Comparison of ENCODE assay signal across 10 mouse cellular contexts in genomic region chr5:111957698-111958097, GRCm38 (mm10).
DNase-seq lines count a peak whose midpoint lies in the region; ATAC-seq and TF ChIP-seq lines count a peak whose summit lies in the region.
"Had no signal": no experiment of that assay in that cellular context is flagged by ENCODE, and none has a peak within 500 bp of the region (broad histone marks: within the 10 kb centered on the region; RNA-seq: fewer than 3 reads in every experiment).

No protein-coding gene starts in this region.

- H3K9ac ChIP-seq in stomach, embryonic 16.5 days (ENCODE audit: low read length): no peak overlapping the region
- H3K9ac ChIP-seq in stomach, postnatal 0 days (ENCODE audit: low read length): no peak overlapping the region
- H3K9ac ChIP-seq in lung, postnatal 0 days (replicated peaks; ENCODE audit: low read depth): no peak overlapping the region

- H3K4me1 ChIP-seq in cerebellum, adult 2 months (ENCODE audit: control insufficient read depth, insufficient read depth, low read length): peaks cover 4% of the 10 kb centered on the region
- H3K4me1 ChIP-seq in stomach, embryonic 16.5 days (ENCODE audit: control insufficient read depth, insufficient read depth, low read length): no peaks in the 10 kb centered on the region
- no peaks in the 10 kb centered on the region for H3K4me1 ChIP-seq in stomach, postnatal 0 days (replicated peaks; ENCODE audit: control insufficient read depth, insufficient read depth)
- H3K4me1 ChIP-seq in lung, postnatal 0 days (ENCODE audit: insufficient read depth, low read depth, low read length): no peaks in the 10 kb centered on the region

- no peak for TF ChIP-seq EP300 in stomach, postnatal 0 days (optimal IDR thresholded peaks at IDR 0.05)
- no peak for TF ChIP-seq EP300 in lung, postnatal 0 days (IDR thresholded peaks at IDR 0.05)

- no peak for TF ChIP-seq CTCF in cerebellum, adult 2 months (IDR thresholded peaks at IDR 0.05; ENCODE audit: borderline replicate concordance, insufficient read depth, low read depth, low read length)
- TF ChIP-seq CTCF in stomach, postnatal 0 days (IDR thresholded peaks at IDR 0.05; ENCODE audit: low read depth): no peak
- no peak for TF ChIP-seq CTCF in lung, postnatal 0 days (IDR thresholded peaks at IDR 0.05)

- H3K9me3 ChIP-seq in stomach, embryonic 16.5 days (replicated peaks; ENCODE audit: control insufficient read depth, low read length): no peaks in the 10 kb centered on the region
- H3K9me3 ChIP-seq in stomach, postnatal 0 days (ENCODE audit: control insufficient read depth, low read length): no peaks in the 10 kb centered on the region
- no peaks in the 10 kb centered on the region for H3K9me3 ChIP-seq in lung, postnatal 0 days (ENCODE audit: low read length)

- no peak for TF ChIP-seq POLR2A in cerebellum, adult 2 months (IDR thresholded peaks at IDR 0.05; ENCODE audit: borderline replicate concordance, insufficient read depth, low read length)

- DNase-seq in cerebellum, adult 2 months: no peak
- no peak for DNase-seq in cerebellum, postnatal 14 days
- DNase-seq in stomach, postnatal 0 days (ENCODE audit: low spot score): no peak
- peak; percentile 37 for DNase-seq in lung, postnatal 0 days (ENCODE audit: low spot score)
- peak; percentile 58 for DNase-seq in retina, postnatal 1 day
- DNase-seq in testis, postnatal 10 days (ENCODE audit: low spot score): no peak
- DNase-seq in left cerebral cortex, adult 18-20 months (ENCODE audit: low spot score in 2 of 2): no peak
- DNase-seq: liver had no signal

- no peaks in the 10 kb centered on the region for H3K27me3 ChIP-seq in cerebellum, adult 2 months (ENCODE audit: control insufficient read depth, insufficient read depth, low read length)
- H3K27me3 ChIP-seq in stomach, embryonic 16.5 days (ENCODE audit: control insufficient read depth, insufficient read depth, low read length): no peaks in the 10 kb centered on the region
- no peaks in the 10 kb centered on the region for H3K27me3 ChIP-seq in stomach, postnatal 0 days (ENCODE audit: control insufficient read depth, insufficient read depth, low read length)
- H3K27me3 ChIP-seq in lung, postnatal 0 days (replicated peaks; ENCODE audit: insufficient read depth, low read length): no peaks in the 10 kb centered on the region

- peak overlapping the region; percentile 23 for H3K4me3 ChIP-seq in cerebellum, adult 2 months (replicated peaks; ENCODE audit: insufficient read depth, low read depth, low read length)
- H3K4me3 ChIP-seq in stomach, embryonic 16.5 days (replicated peaks; ENCODE audit: low read length): 0 out of 2 replicates have a peak overlapping the region, but pooled peaks have one; percentile 4
- H3K4me3 ChIP-seq in stomach, postnatal 0 days (ENCODE audit: low read depth, low read length): no peak overlapping the region
- no peak overlapping the region for H3K4me3 ChIP-seq in lung, postnatal 0 days (ENCODE audit: low read depth, low read length)

- no peak for ATAC-seq in stomach, embryonic 16.5 days (ENCODE audit: insufficient read depth, low FRiP score)
- no peak for ATAC-seq in stomach, postnatal 0 days (ENCODE audit: low FRiP score, low TSS enrichment)
- ATAC-seq in lung, postnatal 0 days: no peak; the same call in 1 of the 2 replicates
- ATAC-seq: Patski had no signal

- H3K4me2 ChIP-seq in stomach, embryonic 16.5 days (ENCODE audit: low read depth, low read length): no peak overlapping the region
- no peak overlapping the region for H3K4me2 ChIP-seq in stomach, postnatal 0 days (replicated peaks; ENCODE audit: low read depth)
- H3K4me2 ChIP-seq in lung, postnatal 0 days (replicated peaks; ENCODE audit: low read depth, low read length): 0 out of 2 replicates have a peak overlapping the region, but pooled peaks have one; percentile 11

- 8% methylated on average over 28 of the region's 28 CpGs for WGBS in cerebellum, adult 2 months
- 64% methylated on average over 28 of the region's 28 CpGs for WGBS in stomach, embryonic 16.5 days
- WGBS in stomach, postnatal 0 days: 70% methylated on average over 28 of the region's 28 CpGs
- 49% methylated on average over 28 of the region's 28 CpGs for WGBS in lung, postnatal 0 days

- no peaks in the 10 kb centered on the region for H3K36me3 ChIP-seq in stomach, embryonic 16.5 days (ENCODE audit: control insufficient read depth, insufficient read depth, low read length)
- H3K36me3 ChIP-seq in stomach, postnatal 0 days (ENCODE audit: control insufficient read depth, insufficient read depth, low read length): no peaks in the 10 kb centered on the region
- H3K36me3 ChIP-seq in lung, postnatal 0 days (ENCODE audit: insufficient read depth, low read length): no peaks in the 10 kb centered on the region

- no peak overlapping the region for H3K27ac ChIP-seq in cerebellum, adult 2 months (ENCODE audit: insufficient read depth, low read length)
- H3K27ac ChIP-seq in stomach, embryonic 16.5 days (ENCODE audit: low read length): no peak overlapping the region
- no peak overlapping the region for H3K27ac ChIP-seq in stomach, postnatal 0 days (replicated peaks)
- H3K27ac ChIP-seq in lung, postnatal 0 days (ENCODE audit: low read length): no peak overlapping the region

Comparison
In these comparisons a context has a peak if more than half of its experiments do, and no peak if none do; other contexts are left out.
1. H3K4me3 ChIP-seq: peak in cerebellum, adult 2 months (single experiment) and stomach, embryonic 16.5 days (single experiment); none in stomach, postnatal 0 days (single experiment) and lung, postnatal 0 days (single experiment).
2. DNase-seq: peak in lung, postnatal 0 days (single experiment) and retina, postnatal 1 day (single experiment); none in cerebellum, adult 2 months (0 of 2), cerebellum, postnatal 14 days (0 of 2), stomach, postnatal 0 days (single experiment), testis, postnatal 10 days (single experiment) and left cerebral cortex, adult 18-20 months (0 of 2).